Mouse (Mus musculus): ENCODE data around the gene Gm11639.

- no peak for TF ChIP-seq CTCF (conservative IDR thresholded peaks at IDR 0.05; ENCODE audit: low read length)
- TF ChIP-seq NANOG (IDR thresholded peaks at IDR 0.05; ENCODE audit: borderline replicate concordance, low read length), result no peak
- TF ChIP-seq POU5F1 (IDR thresholded peaks at IDR 0.05; ENCODE audit: borderline replicate concordance, low read length), result no peak
Measured at GRCm38 (mm10) chr11:105156748-105157267, 471.3 kb downstream of the Gm11639 start.
